Mouse (Mus musculus) layer of hippocampus, adult 8-10 months (tissue): ENCODE results near the gene Leng8. TPM values are rescaled to one million over a fixed set of nuclear protein-coding genes. Genes with fewer than 3 reads are reported as not detected.

Source experiments
- total RNA-seq, 4 experiments: library from RNA; stranded (reverse); gene quantifications; 2 replicates each; pipeline ENCODE4 v1.2.4; 2022

The Leng8 gene
- total RNA-seq, 4 experiments from 2014 or later, result 173 to 209 (median 190) TPM

Other genes starting within 250 kb of the Leng8 start
- not detected for gene Gm14548, start 238.9 kb upstream of the Leng8 start, total RNA-seq
- not detected for gene Lilra6, start 221.5 kb upstream of the Leng8 start, total RNA-seq
- 10 to 100 TPM in 2 of 4 experiments, 1 to 10 TPM in 2; 6.6 to 31.0 (median 18.0) TPM for gene Lair1, start 73.8 kb upstream of the Leng8 start, total RNA-seq
- gene Ttyh1, start 17.6 kb upstream of the Leng8 start, total RNA-seq, result 100 to 1,000 TPM; 459 to 552 (median 528) TPM
- 1 to 10 TPM; 5.1 to 6.8 (median 5.7) TPM for gene Leng9, start 13.3 kb downstream of the Leng8 start, total RNA-seq
- 1 to 10 TPM in 2 of 4 experiments, under 1 TPM in 1, not detected in 1; 0.89 to 1.3 (median 1.1) TPM for gene Cdc42ep5, start 27.8 kb downstream of the Leng8 start, total RNA-seq
- under 1 TPM in 1 of 4 experiments, not detected in 3; 0.50 TPM for gene Lilra5, start 100.7 kb downstream of the Leng8 start, total RNA-seq
- not detected for gene Ncr1, start 200.7 kb downstream of the Leng8 start, total RNA-seq